Mouse (Mus musculus): ENCODE results near the gene Tmem260.
A peak's percentile ranks its signal among the peaks of the same experiment; 100 is the strongest.

Tmem260 gene

GRCm38 (mm10) chr14:48481591-48481990 lies 35.7 kb downstream of the Tmem260 start:
- no peak for DNase-seq (ENCODE audit: low spot score in 2 of 2)

- DNase-seq (ENCODE audit: low spot score in 2 of 2): no peak
Measured at GRCm38 (mm10) chr14:48482762-48483161, 36.8 kb downstream of the Tmem260 start.

- DNase-seq (ENCODE audit: low spot score in 2 of 2): no peak
Measured at GRCm38 (mm10) chr14:48493896-48494295, 48.0 kb downstream of the Tmem260 start.

- DNase-seq (ENCODE audit: low spot score in 2 of 2): no peak
Measured at GRCm38 (mm10) chr14:48502573-48502972, 56.6 kb downstream of the Tmem260 start.

GRCm38 (mm10) chr14:48503691-48504565 lies 58.0 kb downstream of the Tmem260 start:
- no peak for DNase-seq (ENCODE audit: low spot score in 2 of 2)

- DNase-seq (ENCODE audit: low spot score in 2 of 2): no peak
Measured at GRCm38 (mm10) chr14:48504566-48504950, 58.6 kb downstream of the Tmem260 start.

GRCm38 (mm10) chr14:48505606-48506005 lies 59.7 kb downstream of the Tmem260 start:
- DNase-seq (ENCODE audit: low spot score in 2 of 2): no peak

GRCm38 (mm10) chr14:48507376-48507775 lies 61.5 kb downstream of the Tmem260 start:
- no peak for DNase-seq (ENCODE audit: low spot score in 2 of 2)

GRCm38 (mm10) chr14:48509131-48509530 lies 63.2 kb downstream of the Tmem260 start:
- DNase-seq (ENCODE audit: low spot score in 2 of 2): no peak

GRCm38 (mm10) chr14:48513098-48513823 lies 67.3 kb downstream of the Tmem260 start:
- DNase-seq (ENCODE audit: low spot score in 2 of 2): no peak

- DNase-seq (ENCODE audit: low spot score in 2 of 2): no peak
Measured at GRCm38 (mm10) chr14:48513824-48514493, 68.0 kb downstream of the Tmem260 start.

- DNase-seq (ENCODE audit: low spot score in 2 of 2): no peak
Measured at GRCm38 (mm10) chr14:48514620-48515019, 68.7 kb downstream of the Tmem260 start.

- DNase-seq (ENCODE audit: low spot score in 2 of 2): no peak
Measured at GRCm38 (mm10) chr14:48515538-48515937, 69.6 kb downstream of the Tmem260 start.

- no peak for DNase-seq (ENCODE audit: low spot score in 2 of 2)
Measured at GRCm38 (mm10) chr14:48523361-48523760, 77.4 kb downstream of the Tmem260 start.

- peak in 1 of 2 experiments; percentile 37 for DNase-seq (ENCODE audit: low spot score in 2 of 2)
Measured at GRCm38 (mm10) chr14:48524135-48524534, 78.2 kb downstream of the Tmem260 start.

GRCm38 (mm10) chr14:48525055-48525454 lies 79.1 kb downstream of the Tmem260 start:
- DNase-seq (ENCODE audit: low spot score in 2 of 2): no peak

GRCm38 (mm10) chr14:48530629-48531028 lies 84.7 kb downstream of the Tmem260 start:
- DNase-seq (ENCODE audit: low spot score in 2 of 2): no peak

GRCm38 (mm10) chr14:48537795-48538766 lies 92.2 kb downstream of the Tmem260 start:
- DNase-seq (ENCODE audit: low spot score in 2 of 2): no peak

- DNase-seq (ENCODE audit: low spot score in 2 of 2): no peak
Measured at GRCm38 (mm10) chr14:48545166-48545565, 99.2 kb downstream of the Tmem260 start.

GRCm38 (mm10) chr14:48546009-48546408 lies 100.1 kb downstream of the Tmem260 start:
- no peak for DNase-seq (ENCODE audit: low spot score in 2 of 2)

GRCm38 (mm10) chr14:48549703-48550102 lies 103.8 kb downstream of the Tmem260 start:
- DNase-seq (ENCODE audit: low spot score in 2 of 2): no peak
